Mouse (Mus musculus): ENCODE measurements at regions not wholly inside any gene's neighbourhood (a gene's known extent, or its start where the extent isn't known, plus 50 kb on each side); places are given as distances from the start of the nearest gene placed in this dataset.

DNA sequence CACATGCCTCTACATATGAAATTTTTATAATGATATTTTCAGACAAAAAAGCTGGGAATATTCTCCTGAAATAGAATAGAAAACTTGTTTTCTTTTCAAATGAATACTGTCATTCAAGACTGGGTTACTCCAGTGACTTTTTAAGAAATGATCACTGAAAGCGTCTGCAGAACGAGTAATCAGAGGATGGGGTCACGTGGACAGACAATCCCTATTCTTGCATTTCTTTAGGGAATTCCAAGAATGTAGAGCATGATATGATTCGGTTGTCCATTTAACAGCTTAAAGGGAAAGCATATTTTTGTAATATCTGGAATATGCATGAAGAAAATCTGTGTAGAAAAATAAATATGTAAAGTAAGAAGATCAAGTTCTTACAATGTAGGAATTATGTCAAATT lies 65.6 kb downstream of the 4933402N22Rik start:
- no peak for DNase-seq (ENCODE audit: low spot score in 2 of 2)

DNA sequence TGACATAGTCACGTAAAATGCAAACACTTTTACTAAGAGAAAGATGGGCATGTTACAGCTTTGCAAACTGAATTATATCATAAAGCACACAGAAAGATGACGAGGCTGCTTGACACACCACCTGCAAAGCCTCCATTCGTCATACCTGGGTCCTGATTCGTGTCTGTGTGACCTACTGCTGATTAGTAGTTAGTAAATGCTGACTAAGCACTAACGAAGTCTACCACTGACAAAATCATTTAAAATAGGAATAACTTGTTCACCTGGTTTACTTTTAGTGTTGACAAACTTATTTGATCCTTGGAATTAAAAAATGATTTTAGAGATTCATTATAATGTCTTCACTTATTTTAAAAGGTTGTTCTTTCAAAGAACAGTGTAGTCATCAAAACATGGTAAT lies 71.3 kb downstream of the 4933402N22Rik start:
- DNase-seq (ENCODE audit: low spot score in 2 of 2) = no peak

DNA sequence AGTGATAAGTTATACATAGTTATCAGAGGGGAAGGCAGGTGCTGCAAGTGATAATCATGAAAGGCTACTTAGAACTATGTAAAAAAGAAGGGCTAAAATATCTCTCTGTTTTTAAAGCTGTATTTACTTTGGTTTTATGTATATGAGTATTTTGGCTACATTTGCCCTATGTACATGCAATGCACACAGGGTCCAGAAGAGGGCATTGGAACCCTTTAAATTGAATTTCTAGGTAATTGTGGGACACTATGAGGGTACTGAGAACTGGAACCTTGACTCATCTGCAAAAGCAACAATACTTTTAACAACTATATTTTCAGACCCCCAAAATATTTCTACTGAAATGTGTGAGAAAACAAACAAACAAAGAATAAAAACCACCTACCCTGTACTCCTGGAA lies 82.9 kb downstream of the 4933402N22Rik start:
- no peak for DNase-seq (ENCODE audit: low spot score in 2 of 2)

DNA sequence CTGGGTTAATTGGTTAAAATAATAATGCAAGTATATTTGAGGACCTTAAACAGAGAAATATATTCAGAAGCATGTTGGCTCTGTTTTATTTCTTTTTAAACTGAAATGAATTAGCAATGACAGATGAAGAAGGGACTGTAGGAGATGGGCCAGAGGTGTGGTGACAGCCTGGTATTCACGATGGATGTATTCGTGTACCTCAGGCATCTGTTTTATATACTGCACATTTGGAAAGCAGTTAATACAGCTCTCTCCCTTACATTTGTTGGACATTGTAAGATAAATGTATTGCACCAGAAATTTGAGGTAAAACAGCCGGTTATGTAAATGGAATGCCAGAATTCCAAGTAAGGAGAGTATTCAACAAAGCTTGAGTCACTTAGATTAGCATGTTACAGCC lies 88.6 kb downstream of the 4933402N22Rik start:
- DNase-seq (ENCODE audit: low spot score in 2 of 2) = no peak

- DNase-seq (ENCODE audit: low spot score in 2 of 2) = no peak
Observed at GRCm38 (mm10) chr5:12016332-12016731, 98.5 kb downstream of the 4933402N22Rik start.

DNA sequence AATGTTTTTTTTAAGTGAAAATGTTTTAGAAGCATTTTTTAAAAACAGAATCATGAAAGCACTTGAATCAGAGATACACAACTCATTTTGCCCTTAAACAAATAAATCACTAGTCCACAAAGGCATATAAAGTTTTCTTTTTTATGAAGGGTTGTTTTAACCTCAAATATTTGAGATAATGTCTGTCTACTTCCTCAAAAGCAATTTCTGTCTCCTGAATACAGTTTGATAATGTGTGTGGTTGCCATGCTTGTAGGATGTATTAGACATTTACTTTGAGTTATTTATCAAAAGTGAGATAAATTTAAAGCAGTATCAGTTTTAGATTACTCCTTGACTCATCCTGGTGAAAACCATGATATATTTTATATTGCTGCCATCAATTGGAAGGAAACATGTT lies 102.6 kb downstream of the 4933402N22Rik start:
- no peak for DNase-seq (ENCODE audit: low spot score in 2 of 2)

- DNase-seq (ENCODE audit: low spot score in 2 of 2) = no peak
Observed at GRCm38 (mm10) chr5:12024705-12025383, 107.0 kb downstream of the 4933402N22Rik start.

GRCm38 (mm10) chr5:12030002-12030401 lies 112.2 kb downstream of the 4933402N22Rik start:
- peak in 1 of 2 experiments; percentile 52 for DNase-seq (ENCODE audit: low spot score in 2 of 2)

- DNase-seq (ENCODE audit: low spot score in 2 of 2) = no peak
Observed at GRCm38 (mm10) chr5:12049806-12050205, 132.0 kb downstream of the 4933402N22Rik start.

DNA sequence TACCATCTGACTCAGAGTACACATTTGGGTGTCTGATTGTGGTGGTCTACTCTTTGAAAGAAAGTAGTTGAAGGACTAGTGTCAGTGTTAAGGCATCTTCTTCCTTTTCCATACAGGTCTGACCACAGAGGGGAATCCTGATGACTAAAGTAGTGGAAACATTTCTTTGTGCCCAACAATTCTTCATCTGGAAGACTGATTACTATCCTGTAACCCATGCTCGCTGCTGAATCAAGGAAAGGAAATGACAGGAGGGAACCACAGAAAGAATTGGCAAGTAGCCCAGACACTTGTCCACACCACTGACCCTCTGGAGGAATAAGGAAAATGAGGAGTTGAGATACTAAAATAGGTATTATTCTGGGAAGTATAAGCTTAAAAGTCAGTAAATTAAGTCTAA lies 162.3 kb downstream of the 4933402N22Rik start:
- no peak for DNase-seq (ENCODE audit: low spot score in 2 of 2)

- DNase-seq (ENCODE audit: low spot score in 2 of 2) = no peak
Observed at GRCm38 (mm10) chr5:12093680-12094079, 175.8 kb downstream of the 4933402N22Rik start.

DNA sequence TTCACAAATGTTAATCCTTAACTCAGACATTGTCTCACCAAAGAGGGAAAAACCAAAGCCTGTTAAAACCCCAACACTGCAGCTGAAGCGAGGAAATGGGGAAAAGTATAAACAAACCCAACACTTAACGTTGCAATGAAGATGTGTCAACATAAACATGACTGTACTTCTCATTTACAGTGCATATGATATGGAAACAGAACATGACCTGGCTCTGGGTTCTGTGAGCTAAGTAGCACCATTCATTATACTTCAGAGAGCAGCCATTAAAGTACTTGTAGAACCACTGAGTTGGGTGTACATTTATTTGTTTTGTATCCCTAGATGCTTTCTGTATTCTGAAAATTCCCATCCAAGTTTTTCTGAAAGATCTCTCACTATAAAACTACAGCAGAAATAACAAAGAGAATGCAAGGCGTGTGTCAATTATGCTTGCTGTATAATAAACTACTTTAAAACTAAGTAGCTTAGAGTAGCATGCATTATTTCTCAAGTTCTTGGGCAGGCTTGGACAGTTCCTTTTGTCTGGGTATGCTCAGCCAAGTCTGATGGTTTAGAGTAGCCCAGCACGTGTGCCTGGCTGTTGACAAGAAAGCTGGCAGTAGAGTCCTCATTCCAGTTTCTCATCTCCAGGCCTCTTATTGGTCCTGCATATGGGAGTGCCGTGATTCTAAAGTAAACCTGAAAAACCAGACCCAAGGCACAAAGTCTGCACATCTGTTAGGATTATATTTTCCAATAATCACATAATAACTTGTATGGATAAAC lies 198.9 kb downstream of the 4933402N22Rik start:
- DNase-seq (ENCODE audit: low spot score in 2 of 2) = no peak

GRCm38 (mm10) chr5:12124935-12125334 lies 207.1 kb downstream of the 4933402N22Rik start:
- no peak for DNase-seq (ENCODE audit: low spot score in 2 of 2)

GRCm38 (mm10) chr5:12127484-12128265 lies 209.8 kb downstream of the 4933402N22Rik start:
- DNase-seq (ENCODE audit: low spot score in 2 of 2) = no peak

- DNase-seq (ENCODE audit: low spot score in 2 of 2) = no peak
Observed at GRCm38 (mm10) chr5:12138961-12139360, 221.1 kb downstream of the 4933402N22Rik start.

DNA sequence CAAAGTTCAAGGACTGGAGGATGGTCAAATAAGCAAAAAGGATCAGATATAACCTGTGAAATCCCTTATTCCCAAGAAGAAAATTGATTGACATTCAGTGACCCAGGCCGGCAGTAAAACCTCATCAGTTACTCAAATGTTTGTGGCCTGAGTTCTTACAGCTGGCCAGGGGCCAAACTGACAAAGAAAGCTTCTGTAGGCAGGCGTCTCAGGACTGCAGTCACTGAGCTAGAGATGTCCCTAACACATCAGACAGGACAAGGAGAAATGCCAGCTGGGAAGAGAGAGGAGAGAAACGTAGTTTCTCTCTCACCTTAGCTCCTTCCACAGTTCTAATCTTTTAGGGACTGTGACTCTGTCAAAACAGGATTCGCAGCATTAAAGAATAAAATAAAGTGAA lies 229.9 kb upstream of the Sema3d start:
- DNase-seq (ENCODE audit: low spot score in 2 of 2) = no peak

- no peak for DNase-seq (ENCODE audit: low spot score in 2 of 2)
Observed at GRCm38 (mm10) chr5:12154551-12155091, 228.6 kb upstream of the Sema3d start.

DNA sequence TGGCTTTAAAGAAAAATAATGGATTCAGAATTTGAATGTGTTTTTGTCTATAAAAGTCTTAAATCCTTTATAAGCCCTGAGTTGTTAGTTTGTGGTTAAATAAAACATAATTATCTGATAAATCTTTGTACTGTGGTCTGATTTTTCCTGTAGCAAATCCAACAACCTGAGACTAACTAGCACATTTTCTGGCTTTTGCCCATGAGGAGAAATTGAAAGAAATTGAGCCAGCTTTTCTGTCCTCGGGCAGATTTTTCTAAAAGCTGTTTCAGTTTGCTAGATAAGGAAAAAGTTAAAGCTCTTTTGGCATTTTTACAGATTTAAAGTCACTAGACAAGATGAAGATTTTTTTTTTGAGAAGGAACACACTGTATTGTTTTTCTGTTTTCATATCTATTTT lies 191.5 kb upstream of the Sema3d start:
- DNase-seq (ENCODE audit: low spot score in 2 of 2) = no peak

DNA sequence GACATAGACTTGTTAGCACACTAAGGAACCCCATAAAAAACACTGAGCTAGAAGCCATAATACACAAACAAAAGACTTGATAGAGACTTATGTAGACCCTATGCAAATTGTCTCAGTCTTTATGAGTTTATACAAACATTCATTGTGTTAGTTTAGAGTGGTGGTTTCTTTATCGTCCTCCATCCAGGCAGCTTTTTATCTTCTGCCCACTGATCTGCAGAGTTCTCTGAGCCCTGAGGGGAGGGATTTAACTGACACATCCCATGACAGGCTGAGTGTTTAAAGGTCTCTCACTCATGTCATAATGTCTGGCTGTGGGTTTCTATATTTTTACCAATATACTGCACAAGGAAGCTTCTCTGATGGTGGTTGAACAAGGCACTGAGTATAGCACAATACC lies 175.7 kb upstream of the Sema3d start:
- no peak for DNase-seq (ENCODE audit: low spot score in 2 of 2)

DNA sequence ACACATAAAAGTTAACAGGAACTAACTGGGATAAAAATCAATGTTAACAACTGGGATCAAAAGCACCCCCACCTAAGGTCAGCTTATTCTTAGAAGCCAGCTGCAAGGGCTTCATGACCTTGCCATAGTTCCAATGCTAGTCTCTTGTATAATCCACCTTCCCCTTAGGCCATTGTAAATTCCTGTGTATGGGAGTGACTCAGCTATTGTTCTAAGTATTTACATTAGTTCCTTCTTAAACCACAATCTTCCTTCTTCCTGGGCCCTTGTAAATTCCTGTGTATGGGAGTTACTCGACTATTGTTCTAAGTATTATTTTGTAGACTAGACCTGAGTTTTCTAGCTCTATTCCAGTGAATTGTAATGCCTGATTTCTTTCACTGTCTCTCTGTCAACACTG lies 173.6 kb upstream of the Sema3d start:
- no peak for DNase-seq (ENCODE audit: low spot score in 2 of 2)

DNA sequence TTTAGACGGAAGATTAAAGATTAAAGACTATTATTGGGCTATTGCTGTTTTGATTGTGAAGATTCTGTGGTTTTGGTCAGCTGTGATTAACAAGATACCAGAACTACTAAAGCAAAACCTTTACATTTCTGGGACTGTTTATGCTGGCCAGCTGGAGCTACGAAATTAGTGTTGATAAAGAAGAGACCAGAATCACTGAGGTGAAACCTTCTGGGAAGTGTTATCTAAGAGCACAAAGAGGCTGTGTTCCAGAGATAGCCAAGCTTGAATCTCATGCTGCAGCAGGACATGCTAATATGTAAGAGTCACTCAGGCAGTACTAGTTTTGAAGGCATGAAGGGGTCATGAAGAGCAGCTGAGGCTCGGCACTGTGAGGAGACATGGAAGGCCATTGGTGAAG lies 169.7 kb upstream of the Sema3d start:
- no peak for DNase-seq (ENCODE audit: low spot score in 2 of 2)
